Mouse (Mus musculus): ENCODE data around the gene Tchh.

GRCm38 (mm10) chr3:93443501-93444101 lies 1.5 kb downstream of the Tchh start:
- no peak for TF ChIP-seq CTCF (IDR thresholded peaks at IDR 0.05; ENCODE audit: control insufficient read depth, insufficient read depth, low read length)
- no peak for TF ChIP-seq POLR2A (IDR thresholded peaks at IDR 0.05; ENCODE audit: borderline replicate concordance, control insufficient read depth, low read depth, low read length)
